Mouse (Mus musculus): ENCODE results near the gene Katnb1.

DNA sequence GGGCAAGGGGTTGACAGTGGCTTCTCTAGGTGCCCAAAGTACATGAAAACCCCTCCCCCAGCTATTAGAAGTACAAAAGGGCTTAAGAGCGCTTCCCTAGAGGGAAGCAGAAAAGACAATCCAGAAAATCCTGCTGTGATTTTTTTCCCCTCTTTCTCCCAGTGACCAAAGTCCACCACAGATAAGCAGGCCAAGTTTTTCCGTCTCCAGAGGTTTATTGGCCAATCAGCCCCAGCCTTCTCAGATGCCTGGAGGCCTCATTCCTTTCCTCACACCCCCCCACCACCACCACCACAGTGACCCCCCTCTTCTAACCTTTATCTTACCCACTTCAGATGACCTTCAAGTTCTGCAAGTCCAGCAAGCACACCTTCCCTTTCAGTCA is 63.6 kb downstream of the Katnb1 start:
- TF ChIP-seq CTCF (conservative IDR thresholded peaks at IDR 0.05; ENCODE audit: low read length) = no peak
- no peak for TF ChIP-seq POU5F1 (IDR thresholded peaks at IDR 0.05; ENCODE audit: borderline replicate concordance, low read length)
